Mouse (Mus musculus) small intestine, adult 2 months (tissue): ENCODE results near the gene Gcm1.

ENCODE experiments used
- CTCF ChIP-seq: fragments of 200-500 bp; IDR thresholded peaks from 2 replicates; pipeline ENCODE4 v1.5.1; 2012; ENCODE audit warnings: low read depth, mild to moderate bottlenecking, control low read depth, inconsistent platforms, low read length, moderate library complexity, mixed read lengths; ENCODE audit not compliant: insufficient replicate concordance, insufficient read length; ENCODE audit errors: extremely low read depth
- POLR2A ChIP-seq: fragments of 200-500 bp; IDR thresholded peaks from 2 replicates; pipeline ENCODE4 v1.6.1; 2012; ENCODE audit warnings: low read depth, mild to moderate bottlenecking, control low read depth, inconsistent platforms, low read length, moderate library complexity

GRCm38 (mm10) chr9:78088521-78088920 is 36.8 kb downstream of the Gcm1 start:
- TF ChIP-seq CTCF (no peak), POLR2A (no peak)
